Mouse (Mus musculus) neural tube, embryonic 12.5 days (tissue): Measurements from ENCODE around the gene Acta1. TPM values are rescaled to one million over a fixed set of nuclear protein-coding genes. Genes with fewer than 3 reads are reported as not detected.

Experiments used
- polyA plus RNA-seq: library from polyadenylated mRNA; unstranded; fragments of >200 nt; fragmentation: Nextera tagmentation; extraction: Ambion mirVana; gene quantifications from 2 replicates; pipeline ENCODE4 v1.2.1, GENCODE M21; 2016

Acta1 gene
- polyA plus RNA-seq, 1 experiment from 2014 or later: 56.3 TPM

Other genes with a start within 250 kb of the Acta1 start
- gene Rhou, start 240.8 kb downstream of the Acta1 start, polyA plus RNA-seq: 12.9 and 14.2 TPM in 2 replicates
- gene Rab4a, start 88.8 kb downstream of the Acta1 start, polyA plus RNA-seq: 73.0 and 74.2 TPM in 2 replicates
- 8.2 and 8.5 TPM in 2 replicates for gene Ccsap, start 34.5 kb downstream of the Acta1 start, polyA plus RNA-seq
- 38.5 and 39.8 TPM in 2 replicates for gene Nup133, start 54.5 kb upstream of the Acta1 start, polyA plus RNA-seq
- 19.5 and 19.9 TPM in 2 replicates for gene Abcb10, start 88.4 kb upstream of the Acta1 start, polyA plus RNA-seq
- gene Taf5l, start 126.6 kb upstream of the Acta1 start, polyA plus RNA-seq: 34.6 and 35.1 TPM in 2 replicates
- gene Urb2, start 126.8 kb upstream of the Acta1 start, polyA plus RNA-seq: 5.0 and 5.5 TPM in 2 replicates